Mouse (Mus musculus) MEL (cell line): Measurements from ENCODE around the gene Pdik1l. TPM values are rescaled to one million over a fixed set of nuclear protein-coding genes. Genes with fewer than 3 reads are reported as not detected.

ENCODE experiments used
- DNase-seq: peaks from one replicate; pipeline ENCODE4 v3.0.0; 2011; ENCODE audit warnings: low read depth, low spot score
- H3K27ac ChIP-seq: 2 replicates; pipeline ENCODE4 v1.5.1; 2012; ENCODE audit warnings: low read depth, mild to moderate bottlenecking, control low read depth, low read length, moderate library complexity; ENCODE audit not compliant: control insufficient read depth
- H3K27me3 ChIP-seq, 2 experiments: fragments of 150-350 bp in 1 of 2; sonication (generic) in 1 of 2; 2 replicates each; pipeline ENCODE4 v1.6.1; 2012; ENCODE audit warnings: low read length in 2 of 2, mild to moderate bottlenecking in 2 of 2, improper control_type of control experiment in 1 of 2, moderate library complexity in 1 of 2; ENCODE audit not compliant: insufficient read depth in 2 of 2, control insufficient read depth in 1 of 2
- H3K36me3 ChIP-seq, 2 experiments: 2 replicates each; pipeline ENCODE4 v1.6.1; 2012 to 2014; ENCODE audit warnings: low read length in 2 of 2, improper control_type of control experiment in 1 of 2, inconsistent platforms in 1 of 2, mild to moderate bottlenecking in 1 of 2; ENCODE audit not compliant: insufficient read depth in 2 of 2, control insufficient read depth in 1 of 2
- H3K4me1 ChIP-seq, 2 experiments: fragments of 150-350 bp in 1 of 2; sonication (generic) in 1 of 2; 2 replicates each; pipeline ENCODE4 v1.6.1; 2012; ENCODE audit warnings: low read length in 2 of 2, improper control_type of control experiment in 1 of 2, mild to moderate bottlenecking in 1 of 2; ENCODE audit not compliant: insufficient read depth in 2 of 2, control insufficient read depth in 1 of 2
- H3K4me3 ChIP-seq, 2 experiments: fragments of 150-350 bp in 1 of 2; sonication (generic) in 1 of 2; 2 replicates each; pipeline ENCODE4 v1.5.1; 2012; ENCODE audit warnings: low read depth in 2 of 2, low read length in 2 of 2, mild to moderate bottlenecking in 2 of 2, moderate library complexity in 2 of 2, control low read depth in 1 of 2, improper control_type of control experiment in 1 of 2; ENCODE audit not compliant: control insufficient read depth in 1 of 2, insufficient read depth in 1 of 2
- H3K79me2 ChIP-seq: 2 replicates; pipeline ENCODE4 v1.6.1; 2012; ENCODE audit warnings: mild to moderate bottlenecking, low read length, moderate library complexity; ENCODE audit not compliant: control insufficient read depth, poor library complexity, insufficient read depth
- H3K9ac ChIP-seq: 2 replicates; pipeline ENCODE4 v1.6.1; 2012; ENCODE audit warnings: low read depth, mild to moderate bottlenecking, control low read depth, low read length, moderate library complexity; ENCODE audit not compliant: control insufficient read depth, poor library complexity, severe bottlenecking
- H3K9me3 ChIP-seq: fragments of 150-350 bp; sonication (generic); replicated peaks from 2 replicates; pipeline ENCODE4 v1.6.1; 2012; ENCODE audit warnings: mild to moderate bottlenecking, low read length, improper control_type of control experiment, moderate library complexity; ENCODE audit not compliant: insufficient read depth
- BHLHE40 ChIP-seq: IDR thresholded peaks from 2 replicates; pipeline ENCODE4 v1.6.1; 2012; ENCODE audit warnings: low read depth, mild to moderate bottlenecking, inconsistent platforms, low read length, improper control_type of control experiment, borderline replicate concordance
- CHD2 ChIP-seq: IDR thresholded peaks from 2 replicates; pipeline ENCODE4 v1.6.1; 2011; ENCODE audit warnings: low read length, improper control_type of control experiment
- CTCF ChIP-seq, 3 experiments: IDR thresholded peaks in 2 of 3; conservative IDR thresholded peaks in 1 of 3; 2 replicates each; pipeline ENCODE4 v1.5.1; 2011 to 2012; ENCODE audit warnings: low read length in 3 of 3, low read depth in 2 of 3, mild to moderate bottlenecking in 2 of 3, improper control_type of control experiment in 1 of 3, inconsistent platforms in 1 of 3, mixed read lengths in 1 of 3, moderate library complexity in 1 of 3; ENCODE audit not compliant: control insufficient read depth in 1 of 3, insufficient read depth in 1 of 3, poor library complexity in 1 of 3, severe bottlenecking in 1 of 3
- GATA1 ChIP-seq: IDR thresholded peaks from 2 replicates; pipeline ENCODE4 v1.6.1; 2011; ENCODE audit warnings: low read depth, low read length, improper control_type of control experiment
- JUND ChIP-seq: IDR thresholded peaks from 2 replicates; pipeline ENCODE4 v1.6.1; 2011; ENCODE audit warnings: low read depth, mild to moderate bottlenecking, improper control_type of control experiment, low read length
- MAFK ChIP-seq: IDR thresholded peaks from 2 replicates; pipeline ENCODE4 v1.6.1; 2011; ENCODE audit warnings: low read depth, mild to moderate bottlenecking, low read length, improper control_type of control experiment, borderline replicate concordance
- MAX ChIP-seq: IDR thresholded peaks from 2 replicates; pipeline ENCODE4 v1.6.1; 2011; ENCODE audit warnings: low read length, improper control_type of control experiment
- MAZ ChIP-seq: IDR thresholded peaks from 2 replicates; pipeline ENCODE4 v1.6.1; 2012; ENCODE audit warnings: low read depth, mild to moderate bottlenecking, inconsistent platforms, low read length, improper control_type of control experiment
- MEF2A ChIP-seq: IDR thresholded peaks from 2 replicates; pipeline ENCODE4 v1.6.1; 2014; ENCODE audit warnings: low read depth, mild to moderate bottlenecking, inconsistent platforms, low read length, improper control_type of control experiment; ENCODE audit not compliant: poor library complexity, insufficient replicate concordance, severe bottlenecking; ENCODE audit errors: extremely low read depth
- MXI1 ChIP-seq: IDR thresholded peaks from 2 replicates; pipeline ENCODE4 v1.6.1; 2011; ENCODE audit warnings: mild to moderate bottlenecking, low read depth, low read length, improper control_type of control experiment
- POLR2A ChIP-seq, 2 experiments: IDR thresholded peaks; 2 replicates each; pipeline ENCODE4 v1.6.1; 2011 to 2012; ENCODE audit warnings: low read length in 2 of 2, mild to moderate bottlenecking in 2 of 2, control low read depth in 1 of 2, improper control_type of control experiment in 1 of 2, low read depth in 1 of 2, moderate library complexity in 1 of 2; ENCODE audit not compliant: control insufficient read depth in 1 of 2, insufficient read depth in 1 of 2, poor library complexity in 1 of 2
- RAD21 ChIP-seq: IDR thresholded peaks from 2 replicates; pipeline ENCODE4 v1.6.1; 2011; ENCODE audit warnings: mild to moderate bottlenecking, low read depth, low read length, improper control_type of control experiment
- USF1 ChIP-seq: IDR thresholded peaks from 2 replicates; pipeline ENCODE4 v1.6.1; 2014; ENCODE audit warnings: low read depth, mild to moderate bottlenecking, inconsistent platforms, low read length, improper control_type of control experiment, moderate library complexity
- ZMIZ1 ChIP-seq: IDR thresholded peaks from 2 replicates; pipeline ENCODE4 v1.6.1; 2012; ENCODE audit warnings: low read depth, mild to moderate bottlenecking, inconsistent platforms, low read length, improper control_type of control experiment, moderate library complexity
- polyA plus RNA-seq, 2 experiments: library from polyadenylated mRNA; stranded (reverse) in 1 of 2; unstranded in 1 of 2; fragments of >175 nt in 1 of 2; fragments of >200 nt in 1 of 2; gene quantifications; 2 replicates each; pipeline versions ENCODE4 v1.2.1 to v1.2.4; 2012; ENCODE audit warnings: low replicate concordance in 2 of 2, low read depth in 1 of 2; ENCODE audit not compliant: insufficient read length in 2 of 2, insufficient read depth in 1 of 2, missing spikeins in 1 of 2
- total RNA-seq: library from RNA; depleted of rRNA; stranded (reverse); fragments of 300-350 nt; gene quantifications from 2 replicates; pipeline ENCODE4 v1.2.3, GENCODE M21; 2012

Gene Pdik1l
- total and polyA plus RNA-seq, 3 experiments: 11.7 to 32.1 (median 13.0) TPM

DNA sequence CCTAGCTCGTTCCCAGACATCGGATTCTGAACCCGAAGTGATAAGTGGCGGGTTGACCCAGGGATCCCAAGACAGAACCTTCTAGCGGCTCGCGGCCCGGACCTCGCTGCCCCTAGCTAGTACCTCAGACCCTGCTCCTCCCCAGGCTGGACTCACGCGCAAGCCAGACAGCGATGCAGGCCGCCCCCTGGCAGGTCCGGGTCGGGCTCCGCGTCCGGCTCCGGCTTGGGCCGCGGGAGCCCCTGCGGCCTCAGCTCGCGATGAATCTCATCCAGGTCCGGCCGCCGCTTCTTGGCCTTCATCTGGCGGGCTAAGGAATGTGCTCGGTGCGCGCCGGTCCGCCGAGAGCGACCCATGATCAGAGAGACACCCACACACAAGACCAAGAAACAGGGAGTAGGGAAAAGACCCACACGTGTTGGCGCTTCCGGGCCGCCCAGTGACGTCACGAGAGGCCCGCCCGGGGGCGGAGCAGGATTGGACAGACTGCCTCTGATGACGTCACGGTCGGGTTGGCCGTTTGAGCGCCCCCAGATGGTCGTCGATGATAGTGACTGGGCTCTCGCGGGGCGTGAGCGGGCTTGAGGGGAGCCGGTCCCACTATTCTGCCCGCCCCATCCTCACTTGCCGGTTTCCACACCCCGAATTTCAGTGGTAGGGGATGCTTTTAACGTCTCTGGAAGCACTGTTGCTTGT, 42.4 kb downstream of the Pdik1l start, which contains the start of gene Zfp593 (continued):
- TF ChIP-seq BHLHE40 (peak; percentile 61; the same call in 1 of the 2 replicates), MXI1 (peak; percentile 99), ZMIZ1 (no peak), CHD2 (peak; percentile 34; the same call in 1 of the 2 replicates)

DNA sequence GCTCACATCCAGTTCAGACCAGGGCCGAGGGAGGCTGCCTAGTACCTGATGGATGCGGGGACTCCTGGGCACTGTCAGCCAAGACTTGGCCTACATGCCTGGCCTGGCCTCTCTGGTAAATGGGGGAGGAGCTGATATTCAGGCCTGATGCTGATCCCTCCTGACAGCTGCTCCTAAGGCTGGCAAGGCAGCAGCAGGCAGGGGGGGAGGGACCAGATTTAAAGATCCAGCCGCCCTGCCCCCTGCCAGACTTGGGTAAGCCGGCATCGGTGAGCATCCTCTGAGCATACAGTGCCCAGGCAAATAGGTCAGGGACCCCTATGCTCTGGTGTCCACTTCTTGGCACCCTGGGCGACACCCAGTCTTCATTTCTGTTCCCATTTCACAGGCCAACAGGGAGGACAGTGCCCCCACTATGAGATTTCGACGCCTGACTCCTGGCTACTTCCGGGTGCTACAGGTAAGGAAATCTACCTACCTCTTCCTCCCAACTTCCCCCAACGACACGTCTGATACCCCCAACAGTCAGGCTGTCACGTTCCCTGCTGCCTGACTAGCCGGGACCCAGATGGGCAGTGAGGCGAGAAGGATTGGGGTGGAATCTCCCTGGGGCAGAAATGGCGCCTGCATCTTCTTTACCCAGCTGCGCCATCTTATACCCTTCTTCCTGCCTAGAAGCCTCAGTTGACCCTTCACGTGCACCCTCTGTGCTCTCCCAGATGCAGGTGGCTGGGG, 44.0 kb downstream of the Pdik1l start, which contains the start of gene E130218I03Rik:
TSS of gene E130218I03Rik (plus strand) at position 147 of the 735 bp plus-strand sequence.
- H3K4me3 ChIP-seq: peak within 1 kb of the TSS; percentile 74 to 99
- no peaks in the 10 kb centered on the region for H3K9me3 ChIP-seq
- no peaks in the 10 kb centered on the region for H3K27me3 ChIP-seq
- DNase-seq: no peak
- TF ChIP-seq MAFK (no peak), MAZ (no peak), MXI1 (no peak), POLR2A (IDR thresholded peaks at IDR 0.05; ENCODE audit: control insufficient read depth in 1 of 2, insufficient read depth in 1 of 2, low read depth in 1 of 2, low read length in 2 of 2, poor library complexity in 1 of 2) (peak in 1 of 2 experiments; percentile 30; a peak in 1 of 4 replicates), USF1 (no peak)
- peaks cover 10% of the 10 kb centered on the region for H3K79me2 ChIP-seq
- H3K9ac ChIP-seq: peak within 1 kb of the TSS; percentile 97
- H3K27ac ChIP-seq: no peak within 1 kb of the TSS
- peaks cover 0 to 3% of the 10 kb centered on the region in 2 experiments; a peak in 2 of 4 replicates for H3K36me3 ChIP-seq
- peaks cover 0 to 16% of the 10 kb centered on the region in 2 experiments; a peak in 2 of 4 replicates for H3K4me1 ChIP-seq

DNA sequence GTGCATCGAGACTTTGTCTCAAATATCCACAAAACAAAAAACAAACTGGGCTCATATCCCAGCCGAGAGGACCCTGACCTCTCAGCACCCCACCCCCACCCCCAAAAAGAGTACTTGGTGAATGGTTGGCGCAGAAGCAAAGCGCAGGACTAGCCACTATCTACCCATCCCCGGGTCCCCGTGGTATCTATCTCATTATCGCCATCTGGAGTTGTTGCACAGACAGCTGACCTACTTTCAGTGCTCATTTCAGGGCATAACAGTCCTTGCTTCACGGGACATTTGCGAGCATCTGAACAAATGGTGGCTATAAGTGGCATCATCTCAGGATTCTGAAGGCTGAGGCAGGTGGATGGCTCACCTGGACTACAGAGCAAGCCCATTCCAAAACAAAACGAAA, 49.0 kb downstream of the Pdik1l start:
- Histone ChIP-seq H3K4me3 (no peak overlapping the region), H3K79me2 (no peaks in the 10 kb centered on the region), H3K9me3 (no peaks in the 10 kb centered on the region), H3K4me1 (peaks cover 0 to 2% of the 10 kb centered on the region in 2 experiments; a peak in 1 of 4 replicates), H3K36me3 (no peaks in the 10 kb centered on the region), H3K27me3 (peaks cover 0 to 3% of the 10 kb centered on the region in 2 experiments; a peak in 2 of 4 replicates), H3K9ac (no peak overlapping the region), H3K27ac (no peak overlapping the region)
- TF ChIP-seq CTCF (IDR thresholded peaks at IDR 0.05 in 2 of 3, conservative IDR thresholded peaks at IDR 0.05 in 1 of 3; ENCODE audit: control insufficient read depth in 1 of 3, insufficient read depth in 1 of 3, low read depth in 2 of 3, low read length in 3 of 3, poor library complexity in 1 of 3, severe bottlenecking in 1 of 3) (no peak), CHD2 (no peak), JUND (no peak), RAD21 (no peak), MEF2A (no peak), MAX (no peak), GATA1 (no peak)
- DNase-seq: no peak
